Mouse (Mus musculus): ENCODE data around the gene Gna13. TPM values are rescaled to one million over a fixed set of nuclear protein-coding genes. Genes with fewer than 3 reads are reported as not detected.

The Gna13 gene
- total and polyA plus RNA-seq, 3 experiments = 29.6 to 93.2 (median 87.2) TPM

- no peak for DNase-seq (ENCODE audit: low spot score)
- Histone ChIP-seq H3K4me1 (ENCODE audit: insufficient read depth, low read depth, low read length) (peaks cover 21% of the 10 kb centered on the region), H3K9me3 (replicated peaks) (no peaks in the 10 kb centered on the region), H3K4me3 (ENCODE audit: low read depth, low read length) (no peak overlapping the region), H3K27me3 (ENCODE audit: insufficient read depth, low read length) (no peaks in the 10 kb centered on the region), H3K36me3 (replicated peaks) (peaks cover 83% of the 10 kb centered on the region)
- ATAC-seq (ENCODE audit: extremely low read depth, insufficient number of reproducible peaks, low FRiP score, poor library complexity, severe bottlenecking) = no peak
- no peak for TF ChIP-seq GATA1 (IDR thresholded peaks at IDR 0.05; ENCODE audit: borderline replicate concordance, low read length)
- TF ChIP-seq GATA2 (IDR thresholded peaks at IDR 0.05; ENCODE audit: borderline replicate concordance, low read depth, low read length) = no peak
- TF ChIP-seq CTCF (IDR thresholded peaks at IDR 0.05; ENCODE audit: low read depth, low read length) = no peak
- no peak for TF ChIP-seq TAL1 (conservative IDR thresholded peaks at IDR 0.05; ENCODE audit: low read depth, low read length)
- TF ChIP-seq POLR2AphosphoS5 (IDR thresholded peaks at IDR 0.05; ENCODE audit: insufficient replicate concordance, low read depth, low read length) = no peak
Measured at GRCm38 (mm10) chr11:109434233-109434798, 71.7 kb downstream of the Gna13 start.

DNA sequence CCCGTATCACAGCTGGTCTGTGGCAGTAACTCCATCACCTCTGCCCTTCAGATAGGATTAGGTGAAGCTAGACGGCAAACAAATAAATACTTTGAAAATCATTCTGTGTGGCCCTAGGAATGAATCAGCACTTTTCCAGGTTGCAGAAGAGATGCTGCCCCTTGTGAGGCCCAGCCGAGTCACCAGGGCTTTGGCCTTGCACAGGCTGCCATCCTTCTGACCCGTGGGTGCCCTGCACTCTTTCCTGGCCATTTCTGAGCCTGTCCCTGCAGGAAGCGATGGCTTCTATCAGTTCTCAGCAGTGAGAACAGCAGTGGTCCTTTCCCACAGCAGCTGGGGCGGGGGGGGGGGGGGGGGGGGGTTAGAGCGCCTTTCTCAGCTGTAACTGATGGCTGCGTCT lies 74.3 kb downstream of the Gna13 start:
- Histone ChIP-seq H3K4me1 (ENCODE audit: insufficient read depth, low read depth, low read length) (peaks cover 45% of the 10 kb centered on the region), H3K4me3 (ENCODE audit: low read depth, low read length) (no peak overlapping the region), H3K36me3 (replicated peaks) (peaks cover 61% of the 10 kb centered on the region), H3K9me3 (replicated peaks) (no peaks in the 10 kb centered on the region), H3K27me3 (ENCODE audit: insufficient read depth, low read length) (no peaks in the 10 kb centered on the region)
- TF ChIP-seq GATA2 (IDR thresholded peaks at IDR 0.05; ENCODE audit: borderline replicate concordance, low read depth, low read length) (no peak), TAL1 (conservative IDR thresholded peaks at IDR 0.05; ENCODE audit: low read depth, low read length) (no peak), CTCF (IDR thresholded peaks at IDR 0.05; ENCODE audit: low read depth, low read length) (no peak), POLR2AphosphoS5 (IDR thresholded peaks at IDR 0.05; ENCODE audit: insufficient replicate concordance, low read depth, low read length) (no peak), GATA1 (IDR thresholded peaks at IDR 0.05; ENCODE audit: borderline replicate concordance, low read length) (no peak)
- no peak for ATAC-seq (ENCODE audit: extremely low read depth, insufficient number of reproducible peaks, low FRiP score, poor library complexity, severe bottlenecking)
- no peak for DNase-seq (ENCODE audit: low spot score)

DNA sequence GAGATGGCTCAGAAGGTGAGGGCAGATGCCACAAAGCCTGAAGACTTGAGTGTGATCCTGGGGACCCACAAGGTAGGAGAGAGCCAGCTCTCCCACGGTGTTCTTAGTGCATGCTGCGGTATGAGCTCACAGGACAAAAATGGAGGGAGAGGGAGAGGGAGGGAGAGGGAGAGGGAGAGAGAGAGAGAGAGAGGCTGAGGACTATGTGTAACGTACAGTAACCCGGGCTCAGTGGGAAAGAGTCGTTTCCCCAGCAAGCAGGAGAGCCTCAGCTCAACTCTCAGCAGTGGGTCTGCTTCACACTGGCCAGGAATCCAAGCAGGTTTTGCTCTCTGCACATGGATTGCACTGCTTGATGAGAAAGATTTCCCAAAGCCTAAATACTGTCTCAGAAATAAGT lies 76.6 kb downstream of the Gna13 start:
- no peak for TF ChIP-seq TAL1 (conservative IDR thresholded peaks at IDR 0.05; ENCODE audit: low read depth, low read length)
- TF ChIP-seq POLR2AphosphoS5 (IDR thresholded peaks at IDR 0.05; ENCODE audit: insufficient replicate concordance, low read depth, low read length) = no peak
- TF ChIP-seq GATA1 (IDR thresholded peaks at IDR 0.05; ENCODE audit: borderline replicate concordance, low read length) = no peak
- no peak for TF ChIP-seq CTCF (IDR thresholded peaks at IDR 0.05; ENCODE audit: low read depth, low read length)
- no peak for TF ChIP-seq GATA2 (IDR thresholded peaks at IDR 0.05; ENCODE audit: borderline replicate concordance, low read depth, low read length)
- Histone ChIP-seq H3K4me1 (ENCODE audit: insufficient read depth, low read depth, low read length) (peaks cover 65% of the 10 kb centered on the region), H3K9me3 (replicated peaks) (no peaks in the 10 kb centered on the region), H3K4me3 (ENCODE audit: low read depth, low read length) (peak overlapping the region; percentile 81; the same call in 1 of the 2 replicates), H3K27me3 (ENCODE audit: insufficient read depth, low read length) (no peaks in the 10 kb centered on the region), H3K36me3 (replicated peaks) (peaks cover 41% of the 10 kb centered on the region)
- DNase-seq (ENCODE audit: low spot score) (no peak), ATAC-seq (ENCODE audit: extremely low read depth, insufficient number of reproducible peaks, low FRiP score, poor library complexity, severe bottlenecking) (no peak)

DNA sequence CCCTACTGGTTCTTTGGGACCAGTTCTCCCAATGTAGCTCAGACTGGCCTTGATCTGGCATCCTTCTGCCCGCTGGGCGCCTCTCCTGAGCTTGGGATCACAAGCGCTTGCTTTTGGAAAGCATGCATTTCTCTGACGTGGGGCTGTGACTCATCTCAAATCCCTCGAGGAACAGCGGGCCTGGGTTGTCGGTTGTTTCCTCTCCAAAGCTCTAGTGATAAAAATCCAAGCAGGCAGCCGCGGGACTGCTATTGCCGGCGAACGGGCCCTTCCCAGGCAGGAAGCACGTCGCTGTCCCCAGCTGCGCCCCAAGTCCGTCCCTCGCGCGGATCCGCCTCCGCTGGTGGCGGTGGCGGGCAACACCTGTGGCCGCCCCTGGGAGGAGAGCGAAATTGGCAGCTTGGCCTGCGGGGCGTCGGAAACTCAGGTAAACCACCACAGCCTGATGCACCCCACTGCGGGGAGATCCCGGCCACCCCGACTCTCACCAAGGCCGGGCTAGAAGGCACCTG lies 77.3 kb downstream of the Gna13 start:
- Histone ChIP-seq H3K4me1 (ENCODE audit: insufficient read depth, low read depth, low read length) (peaks cover 69% of the 10 kb centered on the region), H3K9me3 (replicated peaks) (no peaks in the 10 kb centered on the region), H3K4me3 (ENCODE audit: low read depth, low read length) (peak overlapping the region; percentile 81), H3K36me3 (replicated peaks) (peaks cover 36% of the 10 kb centered on the region), H3K27me3 (ENCODE audit: insufficient read depth, low read length) (no peaks in the 10 kb centered on the region)
- TF ChIP-seq GATA2 (IDR thresholded peaks at IDR 0.05; ENCODE audit: borderline replicate concordance, low read depth, low read length) (no peak), GATA1 (IDR thresholded peaks at IDR 0.05; ENCODE audit: borderline replicate concordance, low read length) (no peak), CTCF (IDR thresholded peaks at IDR 0.05; ENCODE audit: low read depth, low read length) (no peak), TAL1 (conservative IDR thresholded peaks at IDR 0.05; ENCODE audit: low read depth, low read length) (no peak), POLR2AphosphoS5 (IDR thresholded peaks at IDR 0.05; ENCODE audit: insufficient replicate concordance, low read depth, low read length) (no peak)
- DNase-seq (ENCODE audit: low spot score) = peak; percentile 74
- peak; percentile 61 for ATAC-seq (ENCODE audit: extremely low read depth, insufficient number of reproducible peaks, low FRiP score, poor library complexity, severe bottlenecking)

DNA sequence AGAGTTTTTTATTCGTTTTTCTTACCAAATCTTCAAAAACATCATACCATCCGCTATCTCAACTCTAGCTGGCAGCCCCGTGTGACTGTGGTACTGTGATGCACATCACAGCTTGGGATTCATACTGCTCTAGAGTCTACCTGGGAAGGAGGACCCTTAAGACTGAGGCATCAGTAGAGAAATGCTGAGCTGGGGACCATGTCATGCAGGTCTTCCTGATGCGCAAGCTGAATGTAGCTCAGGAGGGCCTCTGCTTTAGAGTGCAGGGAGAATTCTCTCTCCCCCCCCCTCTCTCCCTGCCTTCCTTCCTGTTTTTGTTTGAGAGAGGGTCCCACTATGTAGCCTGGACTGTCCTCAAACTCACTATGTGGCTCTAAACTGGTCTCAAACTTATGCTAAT lies 78.0 kb downstream of the Gna13 start:
- TF ChIP-seq CTCF (IDR thresholded peaks at IDR 0.05; ENCODE audit: low read depth, low read length) (no peak), TAL1 (conservative IDR thresholded peaks at IDR 0.05; ENCODE audit: low read depth, low read length) (no peak)
- H3K36me3 ChIP-seq (replicated peaks) = peaks cover 29% of the 10 kb centered on the region
- DNase-seq (ENCODE audit: low spot score) (no peak), ATAC-seq (ENCODE audit: extremely low read depth, insufficient number of reproducible peaks, low FRiP score, poor library complexity, severe bottlenecking) (no peak)
- H3K9me3 ChIP-seq (replicated peaks) = no peaks in the 10 kb centered on the region
- no peaks in the 10 kb centered on the region for H3K27me3 ChIP-seq (ENCODE audit: insufficient read depth, low read length)
- peak overlapping the region; percentile 81 for H3K4me3 ChIP-seq (ENCODE audit: low read depth, low read length)
- H3K4me1 ChIP-seq (ENCODE audit: insufficient read depth, low read depth, low read length) = peaks cover 73% of the 10 kb centered on the region

GRCm38 (mm10) chr11:109441119-109441518 lies 78.5 kb downstream of the Gna13 start:
- DNase-seq (ENCODE audit: low spot score) (no peak), ATAC-seq (ENCODE audit: extremely low read depth, insufficient number of reproducible peaks, low FRiP score, poor library complexity, severe bottlenecking) (peak; percentile 28; the same call in 1 of the 2 replicates)
- Histone ChIP-seq H3K9me3 (replicated peaks) (no peaks in the 10 kb centered on the region), H3K36me3 (replicated peaks) (peaks cover 24% of the 10 kb centered on the region), H3K4me1 (ENCODE audit: insufficient read depth, low read depth, low read length) (peaks cover 77% of the 10 kb centered on the region), H3K4me3 (ENCODE audit: low read depth, low read length) (no peak overlapping the region; the same call in 1 of the 2 replicates), H3K27me3 (ENCODE audit: insufficient read depth, low read length) (no peaks in the 10 kb centered on the region)
- peak; percentile 47; the same call in 1 of the 2 replicates for TF ChIP-seq CTCF (IDR thresholded peaks at IDR 0.05; ENCODE audit: low read depth, low read length)
- TF ChIP-seq POLR2AphosphoS5 (IDR thresholded peaks at IDR 0.05; ENCODE audit: insufficient replicate concordance, low read depth, low read length) = no peak

Data from G1E (cell line).